Mouse (Mus musculus) liver, adult 2 months (tissue): ENCODE measurements around the gene Suclg1. TPM values are rescaled to one million over a fixed set of nuclear protein-coding genes. Genes with fewer than 3 reads are reported as not detected.

ENCODE experiments used
- DNase-seq: peaks from one replicate; pipeline ENCODE4 v3.0.0-alpha.2; 2011; ENCODE audit warnings: low read depth, low spot score; ENCODE audit errors: extremely low read depth
- H3K27ac ChIP-seq: fragments of 200-500 bp; replicated peaks from 2 replicates; pipeline ENCODE4 v1.5.1; 2012; ENCODE audit warnings: low read depth, mild to moderate bottlenecking, control low read depth, inconsistent platforms, low read length; ENCODE audit not compliant: insufficient read depth
- H3K27me3 ChIP-seq: fragments of 200-500 bp; 2 replicates; pipeline ENCODE4 v1.6.1; 2012; ENCODE audit warnings: mild to moderate bottlenecking, moderate library complexity, low read length, inconsistent platforms; ENCODE audit not compliant: control insufficient read depth, insufficient read depth
- H3K36me3 ChIP-seq: fragments of 200-500 bp; 2 replicates; pipeline ENCODE4 v1.6.1; 2012; ENCODE audit warnings: low read length, inconsistent platforms; ENCODE audit not compliant: control insufficient read depth, insufficient read depth
- H3K4me1 ChIP-seq: fragments of 200-500 bp; 2 replicates; pipeline ENCODE4 v1.6.1; 2011; ENCODE audit warnings: low read length; ENCODE audit not compliant: control insufficient read depth, insufficient read depth
- H3K4me3 ChIP-seq: fragments of 200-500 bp; 2 replicates; pipeline ENCODE4 v1.5.1; 2011; ENCODE audit warnings: low read depth, mild to moderate bottlenecking, control low read depth, low read length, moderate library complexity; ENCODE audit not compliant: insufficient read depth
- H3K79me2 ChIP-seq: fragments of 200-500 bp; 2 replicates; pipeline ENCODE4 v1.6.1; 2012; ENCODE audit warnings: inconsistent platforms, mild to moderate bottlenecking, low read length, moderate library complexity; ENCODE audit not compliant: control insufficient read depth, insufficient read depth
- H3K9ac ChIP-seq: fragments of 200-500 bp; 2 replicates; pipeline ENCODE4 v1.6.1; 2012; ENCODE audit warnings: low read depth, mild to moderate bottlenecking, control low read depth, inconsistent platforms, low read length
- CTCF ChIP-seq: fragments of 200-500 bp; IDR thresholded peaks from 2 replicates; pipeline ENCODE4 v1.5.1; 2011; ENCODE audit warnings: low read depth, low read length, control low read depth
- POLR2A ChIP-seq: fragments of 200-500 bp; IDR thresholded peaks from 2 replicates; pipeline ENCODE4 v1.6.1; 2011; ENCODE audit warnings: low read length, control low read depth; ENCODE audit not compliant: insufficient read depth; ENCODE audit errors: extremely low read depth
- WGBS: fragments of 180-500 bp; shearing (Covaris S2); methylation state at CpG from one replicate; pipeline ENCODE4 v1.1.7; 2018; 5-methylcytosine and 5-hydroxymethylcytosine counted together
- polyA plus RNA-seq: library from polyadenylated mRNA; depleted of rRNA; stranded (reverse); fragments of >200 nt; gene quantifications from 2 replicates; pipeline ENCODE4 v1.2.3, GENCODE M21; 2012; rRNA removed
- total RNA-seq: library from RNA; depleted of rRNA; stranded (reverse); fragments of >200 nt; gene quantifications from 2 replicates; pipeline ENCODE4 v1.2.3, GENCODE M21; 2014; rRNA removed

The Suclg1 gene
- total RNA-seq (140 and 163 TPM in 2 replicates), polyA plus RNA-seq (136 and 186 TPM in 2 replicates)

- DNase-seq = peak; percentile 81
- peak within 1 kb of the TSS; percentile 95 for H3K9ac ChIP-seq
- H3K27ac ChIP-seq = peak within 1 kb of the TSS; percentile 84
- no peaks in the 10 kb centered on the region for H3K36me3 ChIP-seq
- under 1% methylated on average over 58 of the region's 58 CpGs for WGBS
- H3K27me3 ChIP-seq = no peaks in the 10 kb centered on the region
- TF ChIP-seq CTCF = no peak
- TF ChIP-seq POLR2A = peak; percentile 84
- peak within 1 kb of the TSS; percentile 91 for H3K4me3 ChIP-seq
- H3K79me2 ChIP-seq = peaks cover 23% of the 10 kb centered on the region; the same call in 1 of the 2 replicates
- peaks cover 26% of the 10 kb centered on the region for H3K4me1 ChIP-seq
These were observed at the start of gene Suclg1 for GRCm38 (mm10) chr6:73248237-73249048. Gene Suclg1, plus strand, starts transcription at chr6:73248382.

- no peak overlapping the region for H3K9ac ChIP-seq
- no peaks in the 10 kb centered on the region for H3K27me3 ChIP-seq
- no peak overlapping the region for H3K4me3 ChIP-seq
- no peak overlapping the region for H3K27ac ChIP-seq
- no peaks in the 10 kb centered on the region for H3K79me2 ChIP-seq
- no peak for TF ChIP-seq POLR2A
- no peak for TF ChIP-seq CTCF
- no peaks in the 10 kb centered on the region for H3K4me1 ChIP-seq
- H3K36me3 ChIP-seq = no peaks in the 10 kb centered on the region
- 77% methylated on average over 2 of the region's 2 CpGs for WGBS
- no peak for DNase-seq
These were observed 44.5 kb upstream of the Suclg1 start for GRCm38 (mm10) chr6:73203724-73204123.

- Histone ChIP-seq H3K9ac (no peak overlapping the region), H3K4me1 (no peaks in the 10 kb centered on the region), H3K36me3 (no peaks in the 10 kb centered on the region), H3K27me3 (no peaks in the 10 kb centered on the region), H3K4me3 (no peak overlapping the region), H3K27ac (no peak overlapping the region), H3K79me2 (no peaks in the 10 kb centered on the region)
- 0 out of 2 replicates have a peak, but pooled peaks have one; percentile 5 for TF ChIP-seq CTCF
- no peak for TF ChIP-seq POLR2A
- no peak for DNase-seq
- 75% methylated on average over 4 of the region's 4 CpGs for WGBS
These were observed 43.2 kb upstream of the Suclg1 start for GRCm38 (mm10) chr6:73204937-73205336.

GRCm38 (mm10) chr6:73209598-73209997 is 38.6 kb upstream of the Suclg1 start:
- DNase-seq = no peak
- Histone ChIP-seq H3K27ac (no peak overlapping the region), H3K4me3 (no peak overlapping the region), H3K4me1 (no peaks in the 10 kb centered on the region), H3K79me2 (no peaks in the 10 kb centered on the region), H3K27me3 (no peaks in the 10 kb centered on the region), H3K9ac (no peak overlapping the region), H3K36me3 (no peaks in the 10 kb centered on the region)
- 95% methylated on average over 6 of the region's 6 CpGs for WGBS
- TF ChIP-seq POLR2A (no peak), CTCF (no peak)

- 82% methylated on average over 4 of the region's 4 CpGs for whole genome bisulfite sequencing
- DNase-seq = no peak
These were observed 37.7 kb upstream of the Suclg1 start for GRCm38 (mm10) chr6:73210445-73210972.

GRCm38 (mm10) chr6:73211036-73211435 is 37.1 kb upstream of the Suclg1 start:
- no peaks in the 10 kb centered on the region for H3K79me2 ChIP-seq
- DNase-seq = no peak
- WGBS = 90% methylated on average over 3 of the region's 3 CpGs
- H3K4me3 ChIP-seq = no peak overlapping the region
- H3K27ac ChIP-seq = no peak overlapping the region
- H3K27me3 ChIP-seq = no peaks in the 10 kb centered on the region
- no peaks in the 10 kb centered on the region for H3K4me1 ChIP-seq
- H3K36me3 ChIP-seq = no peaks in the 10 kb centered on the region
- no peak overlapping the region for H3K9ac ChIP-seq
- no peak for TF ChIP-seq POLR2A
- TF ChIP-seq CTCF = no peak

More at GRCm38 (mm10) chr6:73210445-73210972, 37.7 kb upstream of the Suclg1 start:
- H3K9ac ChIP-seq = no peak overlapping the region
- H3K27ac ChIP-seq = no peak overlapping the region
- H3K4me3 ChIP-seq = no peak overlapping the region
- no peaks in the 10 kb centered on the region for H3K79me2 ChIP-seq
- no peaks in the 10 kb centered on the region for H3K27me3 ChIP-seq
- TF ChIP-seq CTCF (no peak), POLR2A (no peak)
- no peaks in the 10 kb centered on the region for H3K36me3 ChIP-seq
- H3K4me1 ChIP-seq = no peaks in the 10 kb centered on the region
